Mouse (Mus musculus) kidney, postnatal 36 days (tissue): ENCODE results near the gene Erp29.
A peak's percentile ranks its signal among the peaks of the same experiment; 100 is the strongest.

ENCODE experiments used
- DNase-seq, 2 experiments: peaks; one replicate each; pipeline ENCODE4 v3.0.0; 2021 to 2022; ENCODE audit warnings: mixed read lengths in 2 of 2

Erp29 gene

GRCm38 (mm10) chr5:121389106-121389505, 63.2 kb downstream of the Erp29 start:
- no peak for DNase-seq

GRCm38 (mm10) chr5:121387126-121387525, 65.2 kb downstream of the Erp29 start:
- no peak for DNase-seq

- no peak for DNase-seq
Measured at GRCm38 (mm10) chr5:121386120-121386909, 66.0 kb downstream of the Erp29 start.

- peak; percentile 98 for DNase-seq
Measured at GRCm38 (mm10) chr5:121385461-121386119, 66.7 kb downstream of the Erp29 start, which contains the start of gene Trafd1. TSS of gene Trafd1 (minus strand) at chr5:121385632.

GRCm38 (mm10) chr5:121384757-121385460, 67.4 kb downstream of the Erp29 start:
- DNase-seq, result peak in 1 of 2 experiments; percentile 59

- DNase-seq, result peak; percentile 24 to 29
Measured at GRCm38 (mm10) chr5:121383857-121384756, 68.2 kb downstream of the Erp29 start.

GRCm38 (mm10) chr5:121380692-121381091, 71.6 kb downstream of the Erp29 start:
- DNase-seq, result peak in 1 of 2 experiments; percentile 33

GRCm38 (mm10) chr5:121378678-121379256, 73.5 kb downstream of the Erp29 start:
- no peak for DNase-seq
